Mouse (Mus musculus) forebrain, embryonic 14.5 days (tissue): Measurements from ENCODE around the gene Pou3f3. TPM values are rescaled to one million over a fixed set of nuclear protein-coding genes. Genes with fewer than 3 reads are reported as not detected.

Experiments used
- ATAC-seq: fragments of 200-750 bp; cut with Nextera tagmentation; 2 replicates; pipeline ENCODE4 v1.8.0; 2017; ENCODE audit warnings: mild to moderate bottlenecking, moderate library complexity
- DNase-seq: peaks from one replicate; pipeline ENCODE4 v3.0.0-alpha.2; 2015; ENCODE audit warnings: low spot score
- H3K27ac ChIP-seq: fragments of 300-500 bp; sonication (generic); 2 replicates; pipeline ENCODE4 v1.5.1; 2014; ENCODE audit warnings: low read depth, mild to moderate bottlenecking, control low read depth, low read length, moderate library complexity
- H3K27me3 ChIP-seq: fragments of 300-500 bp; sonication (generic); replicated peaks from 2 replicates; pipeline ENCODE4 v1.6.1; 2014; ENCODE audit warnings: low read length, control low read depth, mixed read lengths; ENCODE audit not compliant: control insufficient read depth, insufficient read depth
- H3K36me3 ChIP-seq: fragments of 300-500 bp; sonication (generic); 2 replicates; pipeline ENCODE4 v1.6.1; 2014; ENCODE audit warnings: low read length, control low read depth; ENCODE audit not compliant: control insufficient read depth, insufficient read depth
- H3K4me1 ChIP-seq: fragments of 300-500 bp; sonication (generic); 2 replicates; pipeline ENCODE4 v1.6.1; 2014; ENCODE audit warnings: antibody characterized with exemption, low read length, control low read depth; ENCODE audit not compliant: control insufficient read depth, insufficient read depth
- H3K4me2 ChIP-seq: fragments of 300-500 bp; sonication (generic); 2 replicates; pipeline ENCODE4 v1.6.1; 2014; ENCODE audit warnings: mild to moderate bottlenecking, control low read depth, low read length
- H3K4me3 ChIP-seq: fragments of 300-500 bp; sonication (generic); 2 replicates; pipeline ENCODE4 v1.5.1; 2014; ENCODE audit warnings: low read depth, low read length, control low read depth
- H3K9ac ChIP-seq: fragments of 300-500 bp; sonication (generic); 2 replicates; pipeline ENCODE4 v1.6.1; 2014; ENCODE audit warnings: mild to moderate bottlenecking, low read length, control low read depth, moderate library complexity
- H3K9me3 ChIP-seq: fragments of 300-500 bp; sonication (generic); replicated peaks from 2 replicates; pipeline ENCODE4 v1.6.1; 2016; ENCODE audit warnings: low read length, control low read depth, mixed read lengths; ENCODE audit not compliant: control insufficient read depth
- WGBS: fragments of 180-500 bp; shearing (Covaris S2); extraction: QIAGEN DNeasy Blood & Tissue Kit; methylation state at CpG from one replicate; pipeline ENCODE4 v1.1.7; 2014; 5-methylcytosine and 5-hydroxymethylcytosine counted together
- polyA plus RNA-seq: library from polyadenylated mRNA; unstranded; fragments of >200 nt; fragmentation: Nextera tagmentation; extraction: Ambion mirVana; gene quantifications from 2 replicates; pipeline ENCODE4 v1.2.1, GENCODE M21; 2014

Gene Pou3f3
- polyA plus RNA-seq, 1 experiment from 2014 or later = 28.9 TPM

DNA sequence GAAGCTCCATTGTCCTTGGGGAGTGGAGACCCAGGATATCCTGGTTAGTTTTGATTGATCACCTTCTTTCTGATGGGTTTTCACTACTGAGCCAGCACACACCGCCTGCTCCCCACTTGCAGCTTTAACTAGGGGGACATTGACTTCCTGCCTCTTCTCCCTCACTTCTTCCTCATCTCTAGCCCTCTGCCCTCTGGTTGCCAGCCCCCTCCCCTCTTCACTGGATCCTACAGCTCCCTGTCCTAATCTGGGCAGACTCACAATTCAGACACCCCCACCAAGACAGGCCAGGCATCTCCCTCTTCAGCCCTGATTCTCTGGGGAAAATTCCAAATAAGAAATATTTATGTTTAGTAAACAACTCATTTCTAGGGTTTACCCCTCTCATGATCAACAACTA is 3.3 kb upstream of the Pou3f3 start:
- H3K9ac ChIP-seq = peak overlapping the region; percentile 99
- peak; percentile 41 for DNase-seq
- H3K9me3 ChIP-seq = no peaks in the 10 kb centered on the region
- no peak for ATAC-seq
- 0 out of 2 replicates have a peak, but pooled peaks cover 2% of the 10 kb centered on the region for H3K4me1 ChIP-seq
- WGBS = 0% methylated on average over 1 of the region's 1 CpGs
- peak overlapping the region; percentile 97 for H3K4me2 ChIP-seq
- H3K36me3 ChIP-seq = peaks cover 2% of the 10 kb centered on the region
- peak overlapping the region; percentile 96 for H3K27ac ChIP-seq
- no peaks in the 10 kb centered on the region for H3K27me3 ChIP-seq
- peak overlapping the region; percentile 94 for H3K4me3 ChIP-seq

DNA sequence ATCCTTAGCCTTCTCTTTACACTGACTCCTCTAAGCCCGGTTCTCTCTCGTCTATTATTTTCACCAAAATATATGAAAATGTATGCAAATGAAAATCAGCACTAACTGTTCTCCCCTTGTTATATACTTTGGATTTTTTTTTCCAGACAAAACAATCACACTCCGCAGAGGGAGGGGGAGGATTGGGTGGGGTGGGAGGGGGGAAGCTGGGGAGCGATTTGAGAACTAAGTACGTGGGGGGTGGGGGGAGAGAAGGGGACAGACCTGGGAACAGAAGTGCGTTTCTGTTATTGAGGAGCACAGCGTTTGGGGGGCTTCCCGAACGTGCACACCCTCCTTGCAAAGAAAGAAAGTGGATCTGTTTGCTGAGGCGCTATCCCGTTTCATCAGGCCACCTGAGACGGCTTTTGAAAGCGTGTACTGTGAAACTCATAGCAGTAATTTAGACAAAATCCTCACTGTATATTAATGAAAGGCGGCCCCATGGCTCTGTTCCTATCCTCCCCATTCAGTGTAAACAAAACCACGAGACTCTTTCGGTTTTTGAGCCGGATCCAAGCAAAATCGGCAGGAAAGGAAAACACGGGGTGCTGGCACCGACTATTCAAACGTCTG is 2.4 kb upstream of the Pou3f3 start:
- no peaks in the 10 kb centered on the region for H3K9me3 ChIP-seq
- H3K27me3 ChIP-seq = no peaks in the 10 kb centered on the region
- H3K4me2 ChIP-seq = peak overlapping the region; percentile 97
- peak overlapping the region; percentile 96 for H3K27ac ChIP-seq
- H3K4me3 ChIP-seq = peak overlapping the region; percentile 94
- DNase-seq (peak; percentile 93), ATAC-seq (peak; percentile 24)
- 0 out of 2 replicates have a peak, but pooled peaks cover 2% of the 10 kb centered on the region for H3K4me1 ChIP-seq
- WGBS = 0% methylated on average over 21 of the region's 21 CpGs
- peaks cover 12% of the 10 kb centered on the region for H3K36me3 ChIP-seq
- peak overlapping the region; percentile 99 for H3K9ac ChIP-seq

DNA sequence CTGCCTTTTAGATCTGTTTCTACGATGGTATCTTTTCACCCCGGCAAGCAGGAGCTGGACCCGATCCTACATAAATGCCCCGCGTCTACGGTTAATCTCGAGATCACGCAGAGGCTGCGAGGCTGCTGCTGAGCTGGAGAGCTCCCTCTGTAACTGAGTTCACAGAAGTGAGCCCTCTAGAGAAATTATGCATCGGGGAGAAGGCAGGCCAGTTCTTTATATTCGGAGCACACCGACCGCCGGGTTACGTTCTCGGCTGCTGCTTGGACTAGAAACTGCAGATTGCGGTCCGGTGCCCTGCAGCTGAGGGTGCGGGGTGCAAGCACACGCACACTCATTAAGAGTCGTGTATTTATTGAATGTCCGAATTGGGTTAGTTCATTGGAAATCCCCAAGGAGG is 1.7 kb upstream of the Pou3f3 start:
- Histone ChIP-seq H3K27ac (peak overlapping the region; percentile 96), H3K9ac (peak overlapping the region; percentile 99), H3K36me3 (peaks cover 18% of the 10 kb centered on the region), H3K27me3 (no peaks in the 10 kb centered on the region), H3K4me2 (peak overlapping the region; percentile 97), H3K9me3 (no peaks in the 10 kb centered on the region), H3K4me1 (0 out of 2 replicates have a peak, but pooled peaks cover 2% of the 10 kb centered on the region), H3K4me3 (peak overlapping the region; percentile 94)
- under 1% methylated on average over 22 of the region's 22 CpGs for WGBS
- ATAC-seq (0 out of 2 replicates have a peak, but pooled peaks have one; percentile 1), DNase-seq (peak; percentile 86)

DNA sequence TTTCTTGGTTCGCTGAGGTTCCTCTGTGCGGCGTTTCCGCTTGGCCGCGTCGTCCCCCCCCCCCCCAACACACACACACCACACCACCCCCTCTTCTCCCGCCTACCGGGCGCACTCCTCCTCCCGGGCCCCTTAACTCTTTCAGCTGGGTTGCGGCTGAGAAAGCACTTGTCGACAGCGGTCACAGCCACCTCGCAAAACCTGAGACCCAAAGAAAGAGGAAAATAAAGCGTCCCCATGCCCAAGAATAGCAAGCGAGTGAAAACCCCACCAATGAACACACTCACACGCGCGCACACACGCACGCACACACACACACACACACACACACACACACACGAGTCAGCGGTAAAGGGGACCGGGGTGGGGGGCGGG is 1.3 kb upstream of the Pou3f3 start:
- Histone ChIP-seq H3K4me3 (peak overlapping the region; percentile 94), H3K4me2 (peak overlapping the region; percentile 97), H3K4me1 (0 out of 2 replicates have a peak, but pooled peaks cover 2% of the 10 kb centered on the region), H3K9me3 (no peaks in the 10 kb centered on the region), H3K36me3 (peaks cover 22% of the 10 kb centered on the region), H3K27me3 (no peaks in the 10 kb centered on the region), H3K27ac (peak overlapping the region; percentile 96), H3K9ac (peak overlapping the region; percentile 99)
- DNase-seq = peak; percentile 93
- WGBS = 0% methylated on average over 24 of the region's 26 CpGs
- ATAC-seq = peak; percentile 35

DNA sequence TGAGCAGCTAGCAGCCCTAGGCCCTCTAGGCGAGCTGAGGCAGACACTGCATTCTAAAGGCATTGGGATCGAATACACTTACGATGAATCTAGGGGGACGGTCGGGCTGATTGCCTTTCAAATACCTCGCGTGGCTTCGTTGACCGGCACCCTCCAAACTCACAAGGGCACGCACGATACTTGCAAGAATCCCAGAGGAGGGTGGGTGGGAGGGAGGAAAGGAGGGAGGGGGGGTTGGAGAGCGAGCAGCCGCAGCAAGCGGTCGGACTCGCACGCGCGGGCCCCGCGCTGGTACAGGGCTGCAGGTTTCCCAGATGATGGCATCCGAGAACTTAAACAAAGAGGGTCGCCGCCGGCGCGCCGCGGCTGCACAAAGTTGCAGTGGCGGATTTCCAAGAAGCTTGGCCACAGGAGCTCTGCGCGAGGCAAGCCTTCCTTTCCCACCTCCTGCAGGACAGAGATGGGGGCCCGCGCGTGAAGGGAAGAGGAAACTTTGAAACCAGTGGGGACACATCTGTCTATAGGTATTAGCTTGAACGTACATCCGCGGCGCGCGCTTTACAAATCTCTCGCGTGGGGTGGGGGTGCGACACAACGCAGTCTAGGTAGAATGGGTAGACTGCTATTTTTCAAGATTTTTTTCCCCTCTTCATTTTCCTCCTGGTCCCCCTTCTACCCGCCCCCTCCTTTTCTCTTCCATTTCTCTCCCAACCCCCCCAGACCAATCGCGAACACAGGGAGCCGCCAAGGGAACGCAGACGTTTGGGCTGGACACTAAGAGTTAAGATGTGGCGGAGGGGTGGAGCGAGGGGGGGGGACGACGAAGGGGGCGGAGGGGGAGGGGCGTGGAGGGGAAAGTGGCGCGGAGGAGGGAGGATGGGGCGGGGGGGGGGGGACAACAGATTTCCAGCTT is 647 bp upstream of the Pou3f3 start:
- peak overlapping the region; percentile 99 for H3K9ac ChIP-seq
- peak; percentile 51 for ATAC-seq
- H3K27me3 ChIP-seq = no peaks in the 10 kb centered on the region
- peak overlapping the region; percentile 94 for H3K4me3 ChIP-seq
- H3K27ac ChIP-seq = peak overlapping the region; percentile 96
- no peaks in the 10 kb centered on the region for H3K9me3 ChIP-seq
- WGBS = 0% methylated on average over 41 of the region's 60 CpGs
- peak overlapping the region; percentile 97 for H3K4me2 ChIP-seq
- no peaks in the 10 kb centered on the region for H3K4me1 ChIP-seq
- peak; percentile 83 for DNase-seq
- H3K36me3 ChIP-seq = peaks cover 27% of the 10 kb centered on the region

DNA sequence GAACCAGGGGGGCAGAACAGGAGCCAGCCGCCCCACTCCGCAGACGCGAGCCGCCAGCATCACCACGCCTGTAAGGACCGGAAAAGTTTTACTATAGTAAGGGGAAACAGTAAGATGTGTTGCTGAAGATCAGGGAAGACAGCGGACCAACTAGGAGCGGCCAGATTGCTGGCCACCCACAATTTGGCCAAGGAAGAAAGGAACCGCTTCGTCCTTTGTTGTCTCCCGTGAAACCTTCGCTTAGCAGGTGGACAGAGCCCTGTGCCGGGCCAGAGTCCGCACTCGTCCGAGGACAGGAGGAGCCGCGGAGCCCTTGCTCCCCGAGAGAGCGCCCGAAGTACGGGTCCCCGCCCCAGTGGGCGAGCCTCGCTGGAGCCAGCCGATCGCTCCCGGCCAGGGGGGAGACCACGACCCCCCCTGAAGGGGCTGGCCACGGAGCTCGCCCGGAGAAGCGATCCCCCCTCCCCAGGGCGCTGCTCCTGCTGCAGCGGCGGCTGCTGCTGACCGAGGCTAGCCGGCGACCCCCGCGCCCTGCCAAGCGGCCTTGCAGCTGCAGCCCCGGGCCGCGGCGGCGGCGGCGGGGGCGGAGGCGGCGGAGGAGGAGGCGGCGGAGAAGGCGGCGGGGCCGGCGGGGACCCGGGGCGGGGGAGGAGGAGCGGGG is 933 bp downstream of the Pou3f3 start:
- ATAC-seq = no peak
- Histone ChIP-seq H3K4me3 (peak overlapping the region; percentile 94), H3K36me3 (peaks cover 30% of the 10 kb centered on the region), H3K9me3 (no peaks in the 10 kb centered on the region), H3K9ac (peak overlapping the region; percentile 100), H3K27ac (peak overlapping the region; percentile 99), H3K4me1 (no peaks in the 10 kb centered on the region), H3K4me2 (peak overlapping the region; percentile 97), H3K27me3 (no peaks in the 10 kb centered on the region)
- DNase-seq = peak; percentile 55
- WGBS = 0% methylated on average over 25 of the region's 62 CpGs

DNA sequence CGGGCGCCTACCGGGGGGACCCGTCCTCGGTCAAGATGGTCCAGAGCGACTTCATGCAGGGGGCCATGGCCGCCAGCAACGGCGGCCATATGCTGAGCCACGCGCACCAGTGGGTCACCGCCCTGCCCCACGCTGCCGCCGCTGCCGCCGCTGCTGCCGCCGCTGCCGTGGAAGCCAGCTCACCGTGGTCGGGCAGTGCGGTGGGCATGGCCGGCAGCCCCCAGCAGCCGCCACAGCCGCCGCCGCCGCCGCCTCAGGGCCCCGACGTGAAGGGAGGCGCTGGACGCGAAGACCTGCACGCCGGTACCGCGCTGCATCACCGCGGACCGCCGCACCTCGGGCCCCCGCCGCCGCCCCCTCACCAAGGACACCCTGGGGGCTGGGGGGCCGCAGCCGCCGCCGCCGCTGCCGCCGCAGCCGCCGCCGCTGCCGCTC is 1.8 kb downstream of the Pou3f3 start:
- Histone ChIP-seq H3K27me3 (no peaks in the 10 kb centered on the region), H3K4me2 (peak overlapping the region; percentile 97), H3K27ac (peak overlapping the region; percentile 99), H3K36me3 (peaks cover 30% of the 10 kb centered on the region), H3K9ac (peak overlapping the region; percentile 100), H3K9me3 (no peaks in the 10 kb centered on the region), H3K4me1 (no peaks in the 10 kb centered on the region), H3K4me3 (peak overlapping the region; percentile 94)
- ATAC-seq = no peak
- peak; percentile 50 for DNase-seq
- WGBS = under 1% methylated on average over 36 of the region's 58 CpGs

DNA sequence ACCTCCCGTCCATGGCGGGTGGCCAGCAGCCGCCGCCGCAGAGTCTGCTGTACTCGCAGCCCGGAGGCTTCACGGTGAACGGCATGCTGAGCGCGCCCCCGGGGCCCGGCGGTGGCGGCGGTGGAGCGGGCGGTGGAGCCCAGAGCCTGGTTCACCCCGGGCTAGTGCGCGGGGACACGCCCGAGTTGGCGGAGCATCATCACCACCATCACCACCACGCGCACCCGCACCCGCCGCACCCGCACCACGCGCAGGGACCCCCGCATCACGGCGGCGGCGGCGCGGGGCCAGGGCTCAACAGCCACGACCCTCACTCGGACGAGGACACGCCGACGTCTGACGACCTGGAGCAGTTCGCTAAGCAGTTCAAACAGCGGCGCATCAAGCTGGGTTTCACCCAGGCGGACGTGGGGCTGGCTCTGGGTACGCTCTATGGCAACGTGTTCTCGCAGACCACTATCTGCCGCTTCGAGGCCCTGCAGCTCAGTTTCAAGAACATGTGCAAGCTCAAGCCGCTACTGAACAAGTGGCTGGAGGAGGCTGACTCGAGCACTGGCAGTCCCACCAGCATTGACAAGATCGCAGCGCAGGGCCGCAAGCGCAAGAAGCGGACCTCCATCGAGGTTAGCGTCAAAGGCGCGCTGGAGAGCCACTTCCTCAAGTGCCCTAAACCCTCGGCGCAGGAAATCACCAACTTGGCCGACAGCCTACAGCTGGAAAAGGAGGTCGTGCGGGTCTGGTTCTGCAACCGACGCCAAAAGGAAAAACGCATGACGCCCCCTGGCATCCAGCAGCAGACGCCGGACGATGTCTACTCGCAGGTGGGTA is 2.4 kb downstream of the Pou3f3 start:
- H3K27ac ChIP-seq = peak overlapping the region; percentile 99
- H3K36me3 ChIP-seq = peaks cover 30% of the 10 kb centered on the region
- H3K4me2 ChIP-seq = peak overlapping the region; percentile 97
- H3K4me1 ChIP-seq = no peaks in the 10 kb centered on the region
- H3K9me3 ChIP-seq = no peaks in the 10 kb centered on the region
- H3K9ac ChIP-seq = peak overlapping the region; percentile 100
- under 1% methylated on average over 74 of the region's 80 CpGs for WGBS
- DNase-seq (peak; percentile 69), ATAC-seq (no peak)
- no peaks in the 10 kb centered on the region for H3K27me3 ChIP-seq
- H3K4me3 ChIP-seq = peak overlapping the region; percentile 94
